Mouse (Mus musculus) liver, embryonic 14 days (tissue): Measurements from ENCODE around the gene Ddost. TPM values are rescaled to one million over a fixed set of nuclear protein-coding genes. Genes with fewer than 3 reads are reported as not detected.

Source experiments
- polyA plus RNA-seq: library from polyadenylated mRNA; depleted of rRNA; stranded (reverse); fragments of >200 nt; gene quantifications from 2 replicates; pipeline ENCODE4 v1.2.3, GENCODE M21; 2012; rRNA removed

Ddost gene
- 83.3 and 96.4 TPM in 2 replicates for polyA plus RNA-seq

GRCm38 (mm10) chr4:138304340-138305104 lies at the start of gene Ddost:
Ddost (plus strand) TSS chr4:138304730.

GRCm38 (mm10) chr4:138326077-138326695 lies 21.7 kb downstream of the Ddost start, which contains the start of gene Pink1:
Pink1 (minus strand) TSS chr4:138326307.

Other genes starting within 250 kb of the Ddost start
- gene Hp1bp3, start 88.4 kb upstream of the Ddost start, polyA plus RNA-seq = 33.3 and 39.1 TPM in 2 replicates
- gene Sh2d5, start 54.3 kb upstream of the Ddost start, polyA plus RNA-seq = 0.78 and 1.2 TPM in 2 replicates
- gene Kif17, start 54.3 kb upstream of the Ddost start, polyA plus RNA-seq = 0.18 and 0.22 TPM in 2 replicates
- 15.6 and 15.8 TPM in 2 replicates for gene Pink1, start 21.6 kb downstream of the Ddost start, polyA plus RNA-seq
- 2.3 and 2.7 TPM in 2 replicates for gene Cda, start 63.3 kb downstream of the Ddost start, polyA plus RNA-seq
- not detected in 2 replicates for gene Fam43b, start 91.8 kb downstream of the Ddost start, polyA plus RNA-seq
- 3.6 and 4.1 TPM in 2 replicates for gene Mul1, start 129.9 kb downstream of the Ddost start, polyA plus RNA-seq
- 2.2 and 2.4 TPM in 2 replicates for gene Camk2n1, start 149.6 kb downstream of the Ddost start, polyA plus RNA-seq